Mouse (Mus musculus) left cerebral cortex, postnatal 10 days (tissue): ENCODE data around the gene Rbm6. TPM values are rescaled to one million over a fixed set of nuclear protein-coding genes. Genes with fewer than 3 reads are reported as not detected.

ENCODE experiments used
- DNase-seq, 2 experiments: peaks; one replicate each; pipeline ENCODE4 v3.0.0; 2021 to 2022; ENCODE audit warnings: low spot score in 2 of 2, mixed read lengths in 1 of 2; ENCODE audit errors: extremely low spot score in 1 of 2
- intact Hi-C: fragments of 180-260 bp; cut with DNase I; formaldehyde crosslinking; loops from one replicate; pipeline ENCODE4 v1.15.1; 2025
- total RNA-seq, 2 experiments: library from RNA; stranded (reverse); gene quantifications; 2 replicates each; pipeline ENCODE4 v1.2.3; 2021

Gene Rbm6
- 10 to 100 TPM; 57.0 to 60.5 TPM for total RNA-seq

GRCm38 (mm10) chr9:107873137-107873536, at the start of gene Rbm6:
TSS of gene Rbm6 (minus strand) at chr9:107873237.
- intact Hi-C loops = no loop called here
- no peak for DNase-seq

- no peak for DNase-seq
- intact Hi-C loops = no loop called here
Observed at GRCm38 (mm10) chr9:107919441-107919840, 46.4 kb upstream of the Rbm6 start.

- intact Hi-C loops = no loop called here
Observed at GRCm38 (mm10) chr9:107918884-107919283, 45.8 kb upstream of the Rbm6 start.

GRCm38 (mm10) chr9:107917895-107918608, 45.0 kb upstream of the Rbm6 start:
- DNase-seq = peak; percentile 55 to 56

More at GRCm38 (mm10) chr9:107918884-107919283, 45.8 kb upstream of the Rbm6 start:
- DNase-seq = no peak

GRCm38 (mm10) chr9:107914764-107915420, 41.9 kb upstream of the Rbm6 start:
- intact Hi-C loops = no loop called here
- DNase-seq = no peak

More at GRCm38 (mm10) chr9:107917895-107918608, 45.0 kb upstream of the Rbm6 start:
- intact Hi-C loops = no loop called here

- no peak for DNase-seq
- intact Hi-C loops = no loop called here
Observed at GRCm38 (mm10) chr9:107910025-107910769, 37.2 kb upstream of the Rbm6 start.

- intact Hi-C loops = no loop called here
- DNase-seq = no peak
Observed at GRCm38 (mm10) chr9:107908410-107909158, 35.5 kb upstream of the Rbm6 start.

GRCm38 (mm10) chr9:107907801-107908120, 34.7 kb upstream of the Rbm6 start:
- intact Hi-C loops = no loop called here
- DNase-seq = no peak

GRCm38 (mm10) chr9:107906967-107907800, 34.1 kb upstream of the Rbm6 start:
- intact Hi-C loops = no loop called here
- DNase-seq = no peak

- intact Hi-C loops = no loop called here
Observed at GRCm38 (mm10) chr9:107906252-107906966, 33.4 kb upstream of the Rbm6 start, which contains the start of gene Mst1r. TSS of gene Mst1r (plus strand) at chr9:107906873.

GRCm38 (mm10) chr9:107904726-107905125, 31.7 kb upstream of the Rbm6 start:
- intact Hi-C loops = loop anchor here (5.0 kb wide), 2 partner anchors 143 to 163 kb away; partner anchors contain the start of gene Gmppb
- DNase-seq = peak; percentile 82 to 87

More at GRCm38 (mm10) chr9:107906252-107906966, 33.4 kb upstream of the Rbm6 start, which contains the start of gene Mst1r:
- peak in 1 of 2 experiments; percentile 78 for DNase-seq

GRCm38 (mm10) chr9:107901627-107901914, 28.5 kb upstream of the Rbm6 start:
- DNase-seq = no peak
- intact Hi-C loops = loop anchor here (1.0 to 5.0 kb wide), 3 partner anchors 61 to 166 kb away; partner anchors contain the start of gene Gmppb

- intact Hi-C loops = loop anchor here (1.0 to 5.0 kb wide), 3 partner anchors 61 to 166 kb away; partner anchors contain the start of gene Gmppb
- peak; percentile 78 to 84 for DNase-seq
Observed at GRCm38 (mm10) chr9:107900840-107901626, 28.0 kb upstream of the Rbm6 start.

GRCm38 (mm10) chr9:107899855-107900254, 26.8 kb upstream of the Rbm6 start:
- no peak for DNase-seq
- intact Hi-C loops = loop anchor here (5.0 kb wide), 2 partner anchors 147 to 167 kb away; partner anchors contain the start of gene Gmppb

GRCm38 (mm10) chr9:107898563-107898962, 25.5 kb upstream of the Rbm6 start:
- intact Hi-C loops = no loop called here
- no peak for DNase-seq

GRCm38 (mm10) chr9:107891023-107891422, 18.0 kb upstream of the Rbm6 start:
- DNase-seq = no peak

GRCm38 (mm10) chr9:107890260-107890659, 17.2 kb upstream of the Rbm6 start:
- intact Hi-C loops = no loop called here
- no peak for DNase-seq

More at GRCm38 (mm10) chr9:107891023-107891422, 18.0 kb upstream of the Rbm6 start:
- intact Hi-C loops = no loop called here
